Mouse (Mus musculus) hindbrain, embryonic 13.5 days (tissue): ENCODE results near the gene Gm36176. TPM values are rescaled to one million over a fixed set of nuclear protein-coding genes. Genes with fewer than 3 reads are reported as not detected.

Experiments used
- ATAC-seq: fragments of 200-750 bp; cut with Nextera tagmentation; 2 replicates; pipeline ENCODE4 v1.8.0; 2017; ENCODE audit warnings: moderate TSS enrichment; ENCODE audit not compliant: low FRiP score
- H3K27ac ChIP-seq: fragments of 300-500 bp; sonication (generic); 2 replicates; pipeline ENCODE4 v1.5.1; 2015; ENCODE audit warnings: inconsistent platforms, mild to moderate bottlenecking, moderate library complexity
- H3K27me3 ChIP-seq: fragments of 300-500 bp; sonication (generic); 2 replicates; pipeline ENCODE4 v1.6.1; 2015; ENCODE audit warnings: mild to moderate bottlenecking, inconsistent platforms
- H3K36me3 ChIP-seq: fragments of 300-500 bp; sonication (generic); 2 replicates; pipeline ENCODE4 v1.6.1; 2015; ENCODE audit warnings: mild to moderate bottlenecking, inconsistent platforms
- H3K4me1 ChIP-seq: fragments of 300-500 bp; sonication (generic); replicated peaks from 2 replicates; pipeline ENCODE4 v1.6.1; 2015; ENCODE audit warnings: inconsistent platforms
- H3K4me2 ChIP-seq: fragments of 300-500 bp; sonication (generic); 2 replicates; pipeline ENCODE4 v1.6.1; 2015; ENCODE audit warnings: inconsistent platforms, mild to moderate bottlenecking, moderate library complexity
- H3K4me3 ChIP-seq: fragments of 300-500 bp; sonication (generic); 2 replicates; pipeline ENCODE4 v1.5.1; 2015; ENCODE audit warnings: mild to moderate bottlenecking, inconsistent platforms
- H3K9ac ChIP-seq: fragments of 300-500 bp; sonication (generic); 2 replicates; pipeline ENCODE4 v1.6.1; 2015; ENCODE audit warnings: mild to moderate bottlenecking, inconsistent platforms
- H3K9me3 ChIP-seq: fragments of 300-500 bp; sonication (generic); 2 replicates; pipeline ENCODE4 v1.6.1; 2016; ENCODE audit warnings: inconsistent platforms
- WGBS: fragments of 180-500 bp; shearing (Covaris S2); methylation state at CpG from one replicate; pipeline ENCODE4 v1.1.7; 2015; 5-methylcytosine and 5-hydroxymethylcytosine counted together
- polyA plus RNA-seq: library from polyadenylated mRNA; unstranded; fragments of >200 nt; fragmentation: Nextera tagmentation; extraction: Ambion mirVana; gene quantifications from 2 replicates; pipeline ENCODE4 v1.2.1, GENCODE M21; 2015

Gene Gm36176
- polyA plus RNA-seq, 1 experiment from 2014 or later: not detected

GRCm38 (mm10) chr10:77886007-77886747 lies 39.6 kb downstream of the Gm36176 start:
- H3K36me3 ChIP-seq: 0 out of 2 replicates have a peak, but pooled peaks cover 2% of the 10 kb centered on the region
- no peak overlapping the region for H3K4me3 ChIP-seq
- no peak for ATAC-seq
- H3K27ac ChIP-seq: no peak overlapping the region
- no peak overlapping the region for H3K9ac ChIP-seq
- H3K27me3 ChIP-seq: no peaks in the 10 kb centered on the region
- no peaks in the 10 kb centered on the region; the same call in 1 of the 2 replicates for H3K9me3 ChIP-seq
- H3K4me1 ChIP-seq: no peaks in the 10 kb centered on the region
- 56% methylated on average over 12 of the region's 12 CpGs for WGBS
- no peak overlapping the region for H3K4me2 ChIP-seq

DNA sequence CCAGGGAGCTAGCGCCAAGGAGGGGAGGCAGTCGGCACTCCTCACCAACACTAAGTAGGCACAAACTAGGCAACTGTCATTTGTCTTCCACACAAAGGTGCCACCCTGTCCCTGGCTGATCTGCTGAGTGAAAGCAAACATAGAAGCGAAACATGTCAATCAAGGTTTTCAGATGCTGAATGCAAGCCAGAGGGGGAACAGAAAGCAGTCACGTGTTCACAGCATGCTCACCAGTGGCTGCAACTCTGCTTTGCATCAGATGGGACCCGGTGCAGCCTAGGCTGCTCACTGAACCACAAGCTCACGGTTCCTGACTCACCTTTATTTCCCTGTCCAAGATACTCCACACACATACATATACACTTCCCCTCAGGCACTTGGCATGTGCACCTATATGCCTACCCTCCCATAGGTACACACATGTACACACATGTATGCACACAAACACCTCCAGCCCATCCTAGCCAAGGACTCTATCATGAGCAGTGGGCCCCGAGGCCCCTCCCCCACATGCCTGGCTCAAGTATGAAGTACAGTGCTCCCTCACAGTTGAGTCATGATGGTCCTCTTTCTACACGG lies 44.5 kb downstream of the Gm36176 start:
- Histone ChIP-seq H3K27ac (no peak overlapping the region), H3K27me3 (no peaks in the 10 kb centered on the region), H3K36me3 (0 out of 2 replicates have a peak, but pooled peaks cover 2% of the 10 kb centered on the region), H3K4me2 (no peak overlapping the region), H3K4me1 (peaks cover 7% of the 10 kb centered on the region; the same call in 1 of the 2 replicates), H3K9ac (no peak overlapping the region), H3K4me3 (no peak overlapping the region), H3K9me3 (no peaks in the 10 kb centered on the region; the same call in 1 of the 2 replicates)
- 84% methylated on average over 8 of the region's 8 CpGs for WGBS
- no peak for ATAC-seq

DNA sequence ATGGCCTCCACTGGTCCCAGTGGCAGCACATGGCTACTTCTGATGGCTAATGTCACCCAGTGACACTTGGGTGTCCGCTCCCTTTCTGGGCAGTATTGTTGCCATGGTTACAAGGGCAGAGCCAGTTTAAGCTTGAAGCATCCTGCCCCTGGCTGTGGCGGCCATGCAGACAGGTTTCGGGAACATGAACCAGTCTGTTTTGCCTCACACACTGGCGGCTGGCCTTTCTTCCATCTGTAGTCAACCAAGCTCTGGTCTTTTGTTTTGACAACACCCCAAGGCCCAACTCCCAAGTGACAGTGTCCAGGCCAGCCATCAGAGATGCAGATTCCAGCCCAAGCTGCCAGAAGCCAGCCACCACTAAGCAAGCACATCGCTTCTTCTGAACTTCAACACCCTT lies 49.0 kb downstream of the Gm36176 start:
- Histone ChIP-seq H3K36me3 (0 out of 2 replicates have a peak, but pooled peaks cover under 1% of the 10 kb centered on the region), H3K4me2 (no peak overlapping the region), H3K9ac (no peak overlapping the region), H3K27ac (no peak overlapping the region), H3K4me3 (no peak overlapping the region), H3K9me3 (no peaks in the 10 kb centered on the region), H3K4me1 (peaks cover 16% of the 10 kb centered on the region), H3K27me3 (0 out of 2 replicates have a peak, but pooled peaks cover 3% of the 10 kb centered on the region)
- ATAC-seq: no peak
- 67% methylated on average over 5 of the region's 5 CpGs for WGBS

Other genes starting within 250 kb of the Gm36176 start
- gene Sumo3, start 240.7 kb upstream of the Gm36176 start, polyA plus RNA-seq: 271 and 274 TPM in 2 replicates
- gene Gm49325, start 240.6 kb upstream of the Gm36176 start, polyA plus RNA-seq: 2.1 and 3.4 TPM in 2 replicates
- 94.5 and 95.0 TPM in 2 replicates for gene Ube2g2, start 224.5 kb upstream of the Gm36176 start, polyA plus RNA-seq
- gene Tspear, start 160.2 kb upstream of the Gm36176 start, polyA plus RNA-seq: 0.74 and 0.82 TPM in 2 replicates
- gene Gm19402, start 156.0 kb upstream of the Gm36176 start, polyA plus RNA-seq: not detected in 2 replicates
- not detected in 2 replicates for gene Gm9508, start 149.6 kb upstream of the Gm36176 start, polyA plus RNA-seq
- not detected in 2 replicates for gene Gm10272, start 140.2 kb upstream of the Gm36176 start, polyA plus RNA-seq
- gene Gm10024, start 135.3 kb upstream of the Gm36176 start, polyA plus RNA-seq: not detected in 2 replicates
- gene Gm10142, start 131.0 kb upstream of the Gm36176 start, polyA plus RNA-seq: not detected in 2 replicates
- not detected in 2 replicates for gene Krtap12-1, start 126.2 kb upstream of the Gm36176 start, polyA plus RNA-seq
- gene Gm10100, start 120.3 kb upstream of the Gm36176 start, polyA plus RNA-seq: not detected in 2 replicates
- not detected in 2 replicates for gene Gm18596, start 104.2 kb upstream of the Gm36176 start, polyA plus RNA-seq
- gene Gm9736, start 95.4 kb upstream of the Gm36176 start, polyA plus RNA-seq: not detected in 2 replicates
- not detected in 2 replicates for gene Gm3233, start 87.1 kb upstream of the Gm36176 start, polyA plus RNA-seq
- not detected in 2 replicates for gene Gm3238, start 75.5 kb upstream of the Gm36176 start, polyA plus RNA-seq
- gene Gm7138, start 69.9 kb upstream of the Gm36176 start, polyA plus RNA-seq: not detected in 2 replicates
- gene Gm3250, start 64.3 kb upstream of the Gm36176 start, polyA plus RNA-seq: not detected in 2 replicates
- not detected in 2 replicates for gene Gm7137, start 58.6 kb upstream of the Gm36176 start, polyA plus RNA-seq
- not detected in 2 replicates for gene Gm9639, start 51.7 kb upstream of the Gm36176 start, polyA plus RNA-seq
- not detected in 2 replicates for gene Gm19668, start 47.7 kb upstream of the Gm36176 start, polyA plus RNA-seq
- not detected in 2 replicates for gene Gm9507, start 35.0 kb upstream of the Gm36176 start, polyA plus RNA-seq
- gene Gm2696, start 32.1 kb upstream of the Gm36176 start, polyA plus RNA-seq: not detected in 2 replicates
- gene Krtap10-4, start 19.7 kb upstream of the Gm36176 start, polyA plus RNA-seq: not detected in 2 replicates
- not detected in 2 replicates for gene Krtap10-10, start 10.9 kb upstream of the Gm36176 start, polyA plus RNA-seq
- not detected in 2 replicates for gene Gm10318, start 6.1 kb downstream of the Gm36176 start, polyA plus RNA-seq
- gene Gm3285, start 15.2 kb downstream of the Gm36176 start, polyA plus RNA-seq: not detected in 2 replicates
- gene Lrrc3, start 55.7 kb downstream of the Gm36176 start, polyA plus RNA-seq: 12.5 and 14.0 TPM in 2 replicates
- gene Trpm2, start 123.8 kb downstream of the Gm36176 start, polyA plus RNA-seq: 3.0 and 3.9 TPM in 2 replicates
- 38.1 and 40.5 TPM in 2 replicates for gene 1810043G02Rik, start 131.7 kb downstream of the Gm36176 start, polyA plus RNA-seq
- gene Pfkl, start 163.3 kb downstream of the Gm36176 start, polyA plus RNA-seq: 106 and 107 TPM in 2 replicates
- gene Dnmt3l, start 195.1 kb downstream of the Gm36176 start, polyA plus RNA-seq: not detected in 2 replicates
- gene Aire, start 196.8 kb downstream of the Gm36176 start, polyA plus RNA-seq: 0.10 TPM in 1 of 2 replicates, not detected in the other
- 0.56 and 0.61 TPM in 2 replicates for gene Icosl, start 222.5 kb downstream of the Gm36176 start, polyA plus RNA-seq